In genomic region chr1:167349815-167350596, GRCm38 (mm10) we compare ENCODE assay signal across 8 mouse cellular contexts. TPM values are rescaled to one million over a fixed set of nuclear protein-coding genes. Genes with fewer than 3 reads are reported as not detected.
DNase-seq lines count a peak whose midpoint lies in the region; ATAC-seq lines count a peak whose summit lies in the region.

Gene Aldh9a1 (plus strand): TSS chr1:167349991.

- ATAC-seq in heart, embryonic 13.5 days (ENCODE audit: extremely low read depth, insufficient number of reproducible peaks, low FRiP score, low TSS enrichment): peak; percentile 95
- peak; percentile 96 for ATAC-seq in liver, embryonic 12.5 days
- ATAC-seq in stomach, embryonic 15.5 days (ENCODE audit: insufficient read depth, low FRiP score, low read depth): peak; percentile 96

- peak within 1 kb of the TSS; percentile 90 for H3K4me2 ChIP-seq in heart, embryonic 13.5 days
- peak within 1 kb of the TSS; percentile 97 for H3K4me2 ChIP-seq in liver, embryonic 12.5 days
- H3K4me2 ChIP-seq in stomach, embryonic 15.5 days: peak within 1 kb of the TSS; percentile 89

- under 1% methylated on average over 51 of the region's 55 CpGs for WGBS in heart, embryonic 13.5 days
- under 1% methylated on average over 55 of the region's 55 CpGs for WGBS in liver, embryonic 12.5 days (ENCODE audit: insufficient replicate concordance)
- under 1% methylated on average over 55 of the region's 55 CpGs for WGBS in stomach, embryonic 15.5 days

- H3K4me1 ChIP-seq in brown adipose tissue, adult 24 weeks (ENCODE audit: control insufficient read depth, insufficient read depth, insufficient read length, low read length): no peaks in the 10 kb centered on the region
- H3K4me1 ChIP-seq in heart, embryonic 13.5 days: peaks cover 10% of the 10 kb centered on the region
- H3K4me1 ChIP-seq in liver, embryonic 12.5 days: peaks cover 44% of the 10 kb centered on the region
- no peaks in the 10 kb centered on the region for H3K4me1 ChIP-seq in stomach, embryonic 15.5 days

- peak within 1 kb of the TSS; percentile 98 for H3K4me3 ChIP-seq in brown adipose tissue, adult 24 weeks (ENCODE audit: insufficient read depth, low read depth, low read length)
- peak within 1 kb of the TSS; percentile 70 for H3K4me3 ChIP-seq in heart, embryonic 13.5 days
- H3K4me3 ChIP-seq in liver, embryonic 12.5 days: peak within 1 kb of the TSS; percentile 87
- peak within 1 kb of the TSS; percentile 77 for H3K4me3 ChIP-seq in stomach, embryonic 15.5 days (replicated peaks)

- H3K9me3 ChIP-seq in heart, embryonic 13.5 days: no peaks in the 10 kb centered on the region
- no peaks in the 10 kb centered on the region for H3K9me3 ChIP-seq in liver, embryonic 12.5 days (replicated peaks)
- H3K9me3 ChIP-seq in stomach, embryonic 15.5 days: no peaks in the 10 kb centered on the region

- no peaks in the 10 kb centered on the region for H3K27me3 ChIP-seq in heart, embryonic 13.5 days (replicated peaks)
- no peaks in the 10 kb centered on the region for H3K27me3 ChIP-seq in liver, embryonic 12.5 days (replicated peaks)
- no peaks in the 10 kb centered on the region for H3K27me3 ChIP-seq in stomach, embryonic 15.5 days (replicated peaks)

- peak within 1 kb of the TSS; percentile 83 for H3K9ac ChIP-seq in heart, embryonic 13.5 days
- H3K9ac ChIP-seq in liver, embryonic 12.5 days: peak within 1 kb of the TSS; percentile 91
- peak within 1 kb of the TSS; percentile 68 for H3K9ac ChIP-seq in stomach, embryonic 15.5 days

- H3K36me3 ChIP-seq in heart, embryonic 13.5 days: peaks cover 20% of the 10 kb centered on the region
- peaks cover 34% of the 10 kb centered on the region for H3K36me3 ChIP-seq in liver, embryonic 12.5 days
- H3K36me3 ChIP-seq in stomach, embryonic 15.5 days: peaks cover 8% of the 10 kb centered on the region; the same call in 1 of the 2 replicates

- peak; percentile 86 for DNase-seq in CD4-positive, CD25-positive, alpha-beta regulatory T cell, adult 2 months (ENCODE audit: low read depth, low spot score)
- DNase-seq in fat pad, adult 2 months (ENCODE audit: extremely low read depth, low read depth, low spot score): peak; percentile 75
- DNase-seq in kidney, postnatal 10 days: peak; percentile 94
- peak; percentile 74 to 77 for DNase-seq in natural killer cell, adult 2 months (ENCODE audit: low spot score in 2 of 2)

- peak within 1 kb of the TSS; percentile 97 for H3K27ac ChIP-seq in brown adipose tissue, adult 24 weeks (replicated peaks; ENCODE audit: low read depth, low read length)
- H3K27ac ChIP-seq in heart, embryonic 13.5 days (replicated peaks): peak within 1 kb of the TSS; percentile 71
- peak within 1 kb of the TSS; percentile 95 for H3K27ac ChIP-seq in liver, embryonic 12.5 days
- H3K27ac ChIP-seq in stomach, embryonic 15.5 days: peak within 1 kb of the TSS; percentile 84

RNA-seq across cellular contexts. Expression of gene Aldh9a1, which starts in this region (rescaled TPM):
- 63.8 and 97.0 TPM in 2 replicates for polyA plus RNA-seq in brown adipose tissue, adult 24 weeks (2012; ENCODE audit: insufficient read depth, insufficient read length, missing spikeins)
- polyA plus RNA-seq in heart, embryonic 13.5 days (2015; fragmentation: Nextera tagmentation; extraction: Ambion mirVana): 28.0 and 28.4 TPM in 2 replicates
- polyA plus RNA-seq in liver, embryonic 12.5 days (2016; fragmentation: Nextera tagmentation; extraction: Ambion mirVana): 94.4 and 99.5 TPM in 2 replicates
- polyA plus RNA-seq in stomach, embryonic 15.5 days (2015; fragmentation: Nextera tagmentation; extraction: Ambion mirVana): 77.1 and 92.8 TPM in 2 replicates

Comparison
In these comparisons a context has a peak if more than half of its experiments do, and no peak if none do; other contexts are left out.
1. Peak in every context shown above with its lines: DNase-seq, ATAC-seq, H3K4me3 ChIP-seq and H3K27ac ChIP-seq.